Mouse (Mus musculus) kidney, adult 9 months (tissue): ENCODE measurements around the gene Pcdh15.

ENCODE experiments used
- DNase-seq: peaks from one replicate; pipeline ENCODE4 v3.0.0; 2022

Gene Pcdh15

GRCm38 (mm10) chr10:73384003-73384402 is 284.9 kb downstream of the Pcdh15 start:
- no peak for DNase-seq

GRCm38 (mm10) chr10:73400426-73400825 is 301.3 kb downstream of the Pcdh15 start:
- no peak for DNase-seq

GRCm38 (mm10) chr10:73425408-73425807 is 326.3 kb downstream of the Pcdh15 start:
- DNase-seq, result no peak

DNA sequence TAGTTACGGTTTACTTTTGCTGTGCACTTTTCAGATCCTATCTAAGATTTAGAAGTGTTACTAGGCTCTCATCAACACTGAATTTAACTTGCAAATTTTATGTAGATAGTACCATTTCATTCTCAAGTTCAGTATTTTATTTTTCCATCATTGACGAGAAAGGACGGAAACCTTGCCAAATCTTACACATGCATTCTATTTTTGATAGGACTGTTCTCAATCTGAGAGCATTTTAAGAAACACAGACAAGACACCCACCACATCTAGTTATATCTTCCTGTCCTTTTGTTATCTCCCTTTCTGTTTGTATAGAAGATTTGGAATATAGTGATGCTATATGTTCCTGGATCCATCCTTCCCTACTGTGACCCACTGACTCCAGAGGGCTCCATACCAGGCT is 332.2 kb downstream of the Pcdh15 start:
- no peak for DNase-seq

DNA sequence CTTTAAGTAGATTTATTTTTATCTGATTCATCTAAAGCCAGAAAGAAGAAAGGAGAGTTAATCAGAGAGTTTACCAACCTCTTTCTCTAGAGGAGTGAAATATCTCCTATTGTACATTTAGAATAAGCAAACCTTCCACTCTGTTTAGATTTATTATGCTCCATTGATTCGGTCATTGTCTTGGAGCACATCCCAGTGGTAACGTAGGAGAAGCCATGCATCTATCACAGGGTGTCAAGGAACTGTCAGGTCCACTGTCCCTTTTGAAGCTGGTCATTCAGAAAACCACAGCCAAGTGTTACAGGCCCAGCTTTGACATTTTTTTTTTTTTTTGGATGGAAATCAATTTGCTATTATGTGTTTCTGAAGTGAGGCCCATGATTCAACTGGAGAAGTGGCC is 384.9 kb downstream of the Pcdh15 start:
- DNase-seq, result no peak

DNA sequence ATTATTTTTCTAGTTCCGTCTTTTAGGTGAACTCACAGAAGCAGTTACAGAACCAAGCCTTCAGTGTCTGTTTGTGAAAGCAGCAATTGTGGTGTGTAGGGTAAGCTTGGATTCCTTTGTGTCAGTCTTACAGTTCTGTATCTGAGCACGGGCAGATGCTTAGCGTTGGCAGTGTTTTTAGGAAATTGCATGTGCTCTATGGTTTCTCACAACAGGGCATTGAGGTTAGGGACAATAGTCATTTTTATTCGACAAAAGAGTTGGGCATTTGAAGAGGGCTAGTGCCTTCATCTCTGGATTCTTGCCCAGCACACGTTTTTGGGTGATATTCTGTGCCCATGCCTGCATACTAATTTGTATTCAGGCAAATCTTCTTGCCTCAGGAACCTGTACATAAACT is 392.5 kb downstream of the Pcdh15 start:
- DNase-seq, result no peak

DNA sequence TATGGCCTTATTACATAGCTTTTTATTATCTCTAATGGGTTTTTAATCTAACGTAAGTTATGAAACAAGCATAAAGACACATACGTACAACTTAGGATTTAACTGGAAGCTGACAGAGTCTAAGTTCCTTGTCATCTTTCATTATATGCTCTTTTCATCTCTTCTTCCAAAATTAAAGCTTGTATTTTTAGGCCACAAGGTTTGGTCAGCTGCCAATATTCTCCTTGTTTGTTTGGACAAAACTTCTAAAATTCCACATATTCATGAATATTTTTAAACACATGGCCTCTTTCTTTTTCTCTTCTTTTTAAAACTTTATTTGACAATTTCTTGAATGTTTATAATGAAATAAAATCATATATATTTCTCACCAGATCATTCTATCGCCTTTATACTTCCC is 415.7 kb downstream of the Pcdh15 start:
- no peak for DNase-seq

- DNase-seq, result no peak
Measured at GRCm38 (mm10) chr10:73515742-73516141, 416.6 kb downstream of the Pcdh15 start.

GRCm38 (mm10) chr10:73519438-73519837 is 420.3 kb downstream of the Pcdh15 start:
- DNase-seq, result no peak

GRCm38 (mm10) chr10:73552831-73553230 is 453.7 kb downstream of the Pcdh15 start:
- DNase-seq, result peak; percentile 2

- DNase-seq, result peak; percentile 6
Measured at GRCm38 (mm10) chr10:73564216-73564615, 465.1 kb downstream of the Pcdh15 start.

- DNase-seq, result no peak
Measured at GRCm38 (mm10) chr10:73574711-73575297, 475.7 kb downstream of the Pcdh15 start.

GRCm38 (mm10) chr10:73667501-73667900 is 568.4 kb downstream of the Pcdh15 start:
- DNase-seq, result no peak

DNA sequence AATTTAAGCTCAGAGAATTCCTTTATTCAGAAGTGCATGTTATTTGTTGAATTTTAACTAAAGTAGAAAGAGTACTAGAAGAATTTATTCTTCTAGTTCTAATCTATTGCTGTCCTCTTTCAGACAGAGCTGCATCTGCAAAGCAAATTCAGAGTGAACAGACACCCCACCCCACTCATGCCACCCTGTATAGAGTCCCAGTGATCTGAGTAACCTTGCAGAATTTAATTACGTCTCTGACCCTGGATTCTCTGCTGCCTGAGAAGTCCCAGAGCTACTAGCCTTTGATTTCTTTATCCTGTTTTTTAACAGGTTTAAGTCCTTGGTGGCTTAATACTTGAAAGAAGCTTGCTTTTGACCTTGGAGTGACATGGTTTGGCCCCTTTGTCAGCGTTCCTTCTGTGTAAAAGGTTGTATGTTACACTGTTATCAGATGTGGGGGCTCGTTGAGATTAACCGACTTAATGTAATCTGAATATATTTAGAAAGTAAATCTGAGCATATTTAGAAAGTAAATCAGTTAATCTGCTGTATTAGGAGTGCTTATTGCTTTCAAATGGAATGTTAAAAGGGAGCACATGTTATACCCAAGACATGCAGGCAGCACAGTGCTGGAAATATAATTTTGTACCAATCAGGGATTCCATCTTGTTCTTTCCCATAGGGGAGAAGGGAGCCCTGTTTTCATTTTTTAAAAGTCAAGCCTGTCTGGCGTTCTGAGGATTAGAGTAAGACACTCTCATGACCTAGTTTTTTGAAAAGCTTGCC is 601.6 kb downstream of the Pcdh15 start:
- no peak for DNase-seq

DNA sequence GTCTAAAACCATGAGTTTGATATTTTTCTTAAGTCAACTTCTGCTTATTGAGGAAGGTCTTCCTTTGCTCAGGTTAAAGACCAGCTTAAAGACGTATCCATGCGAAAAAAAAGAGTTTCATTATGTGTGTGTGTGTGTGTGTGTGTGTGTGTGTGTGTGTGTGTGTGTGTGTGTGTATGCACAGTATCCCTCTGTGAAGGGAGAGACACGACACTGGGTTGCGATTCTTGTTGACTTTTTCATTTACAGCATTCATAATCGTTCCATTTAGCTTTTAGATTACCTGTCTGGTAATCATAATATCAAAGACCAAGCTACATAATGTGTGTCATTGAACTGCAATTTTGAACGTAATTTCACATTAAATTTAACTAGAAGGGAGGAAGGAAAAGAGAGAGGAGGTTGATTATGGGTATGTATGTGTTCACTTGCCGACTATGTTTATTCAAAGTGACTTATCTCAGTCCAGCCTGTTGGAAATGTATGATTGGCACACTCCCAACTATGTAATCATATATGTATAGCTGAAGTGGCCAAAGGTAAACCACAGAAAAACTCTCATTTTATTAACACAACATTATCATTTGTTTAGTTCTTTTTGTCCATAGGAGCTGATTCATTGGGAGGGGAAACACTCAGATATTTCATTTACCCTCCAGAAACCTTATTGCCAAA is 626.6 kb downstream of the Pcdh15 start:
- DNase-seq, result no peak

DNA sequence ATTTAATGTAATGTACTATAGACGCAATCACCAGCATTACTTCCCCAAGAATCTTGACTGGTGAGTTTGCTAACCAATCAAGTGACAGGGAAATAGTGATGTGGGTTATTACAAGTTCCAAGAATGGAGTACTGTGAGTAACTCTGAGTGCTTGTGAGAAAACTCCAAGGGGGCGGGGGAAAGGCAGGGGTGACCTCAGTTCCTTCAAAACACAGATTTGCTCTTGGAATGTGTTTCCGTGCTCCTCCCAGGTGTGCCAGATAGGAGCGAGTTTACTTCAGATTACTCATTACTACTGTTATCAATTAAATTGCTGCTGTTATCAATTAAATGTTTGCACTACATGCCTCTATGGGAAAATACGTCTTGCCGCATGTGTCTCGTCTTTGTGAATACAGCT is 634.1 kb downstream of the Pcdh15 start:
- DNase-seq, result no peak

GRCm38 (mm10) chr10:73749021-73749420 is 649.9 kb downstream of the Pcdh15 start:
- DNase-seq, result no peak

DNA sequence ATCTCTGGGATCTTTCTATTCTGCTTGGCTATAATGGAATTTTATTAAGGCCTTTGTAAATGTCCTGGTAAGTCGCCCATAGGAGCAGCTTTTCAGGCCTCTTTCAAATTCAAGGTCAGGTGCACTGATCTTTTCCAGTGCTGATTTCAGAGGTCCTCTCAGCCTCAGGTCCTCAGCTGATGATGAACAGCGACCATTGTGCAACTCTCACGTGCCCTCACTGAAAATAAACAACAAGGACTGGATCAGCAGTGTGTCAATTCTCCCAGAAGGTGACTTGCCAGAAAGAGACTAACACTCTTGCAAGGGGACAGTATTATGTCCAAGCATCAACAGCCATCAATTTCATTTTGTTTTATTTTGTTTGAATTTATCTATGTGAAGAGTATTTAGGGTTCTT is 654.7 kb downstream of the Pcdh15 start:
- no peak for DNase-seq

GRCm38 (mm10) chr10:73782945-73783344 is 683.8 kb downstream of the Pcdh15 start:
- DNase-seq, result no peak

GRCm38 (mm10) chr10:73788163-73788562 is 689.0 kb downstream of the Pcdh15 start:
- no peak for DNase-seq

GRCm38 (mm10) chr10:73805069-73805468 is 705.9 kb downstream of the Pcdh15 start:
- no peak for DNase-seq

- no peak for DNase-seq
Measured at GRCm38 (mm10) chr10:73812311-73812710, 713.2 kb downstream of the Pcdh15 start.

- DNase-seq, result no peak
Measured at GRCm38 (mm10) chr10:73821657-73822583, 722.8 kb downstream of the Pcdh15 start.
